Mouse (Mus musculus) midbrain, embryonic 15.5 days (tissue): Measurements from ENCODE around the gene Prdm8. TPM values are rescaled to one million over a fixed set of nuclear protein-coding genes. Genes with fewer than 3 reads are reported as not detected.

Source experiments
- polyA plus RNA-seq: library from polyadenylated mRNA; unstranded; fragments of >200 nt; fragmentation: Nextera tagmentation; extraction: Ambion mirVana; gene quantifications from 2 replicates; pipeline ENCODE4 v1.2.1, GENCODE M21; 2015

Gene Prdm8
- polyA plus RNA-seq, 1 experiment from 2014 or later = 2.6 TPM

Other genes starting within 250 kb of the Prdm8 start
- gene Antxr2, start 136.2 kb upstream of the Prdm8 start, polyA plus RNA-seq = 2.8 and 3.0 TPM in 2 replicates
- gene Fgf5, start 87.0 kb downstream of the Prdm8 start, polyA plus RNA-seq = 0.96 and 2.0 TPM in 2 replicates
- 1.5 and 2.2 TPM in 2 replicates for gene Cfap299, start 162.1 kb downstream of the Prdm8 start, polyA plus RNA-seq